Mouse (Mus musculus) cerebellum, adult 2 months (tissue): ENCODE measurements around the gene Pgf. TPM values are rescaled to one million over a fixed set of nuclear protein-coding genes. Genes with fewer than 3 reads are reported as not detected.

Source experiments
- DNase-seq, 2 experiments: peaks; one replicate each; pipeline ENCODE4 v3.0.0; 2021
- H3K27ac ChIP-seq: fragments of 200-500 bp; 2 replicates; pipeline ENCODE4 v1.5.1; 2012; ENCODE audit warnings: low read length, control low read depth, inconsistent platforms; ENCODE audit not compliant: insufficient read depth
- H3K27me3 ChIP-seq: fragments of 200-500 bp; 2 replicates; pipeline ENCODE4 v1.6.1; 2012; ENCODE audit warnings: inconsistent platforms, mild to moderate bottlenecking, low read length, moderate library complexity; ENCODE audit not compliant: control insufficient read depth, insufficient read depth
- H3K4me1 ChIP-seq: fragments of 200-500 bp; 2 replicates; pipeline ENCODE4 v1.6.1; 2011; ENCODE audit warnings: low read length; ENCODE audit not compliant: control insufficient read depth, insufficient read depth
- H3K4me3 ChIP-seq: fragments of 200-500 bp; replicated peaks from 2 replicates; pipeline ENCODE3; 2011; ENCODE audit warnings: mild to moderate bottlenecking, low read depth, low read length, control low read depth; ENCODE audit not compliant: insufficient read depth
- CTCF ChIP-seq: fragments of 200-500 bp; IDR thresholded peaks from 2 replicates; pipeline ENCODE4 v1.5.1; 2011; ENCODE audit warnings: low read depth, mild to moderate bottlenecking, control low read depth, low read length, moderate library complexity, borderline replicate concordance; ENCODE audit not compliant: insufficient read depth
- POLR2A ChIP-seq: fragments of 200-500 bp; IDR thresholded peaks from 2 replicates; pipeline ENCODE4 v1.6.1; 2011; ENCODE audit warnings: low read length, control low read depth, borderline replicate concordance; ENCODE audit not compliant: insufficient read depth
- WGBS: fragments of 180-500 bp; shearing (Covaris S2); methylation state at CpG from one replicate; pipeline ENCODE4 v1.1.7; 2018; 5-methylcytosine and 5-hydroxymethylcytosine counted together
- polyA plus RNA-seq: library from polyadenylated mRNA; depleted of rRNA; stranded (reverse); fragments of >200 nt; gene quantifications from 2 replicates; pipeline ENCODE4 v1.2.3, GENCODE M21; 2012; rRNA removed

The Pgf gene
- polyA plus RNA-seq, result 5.1 and 6.1 TPM in 2 replicates

DNA sequence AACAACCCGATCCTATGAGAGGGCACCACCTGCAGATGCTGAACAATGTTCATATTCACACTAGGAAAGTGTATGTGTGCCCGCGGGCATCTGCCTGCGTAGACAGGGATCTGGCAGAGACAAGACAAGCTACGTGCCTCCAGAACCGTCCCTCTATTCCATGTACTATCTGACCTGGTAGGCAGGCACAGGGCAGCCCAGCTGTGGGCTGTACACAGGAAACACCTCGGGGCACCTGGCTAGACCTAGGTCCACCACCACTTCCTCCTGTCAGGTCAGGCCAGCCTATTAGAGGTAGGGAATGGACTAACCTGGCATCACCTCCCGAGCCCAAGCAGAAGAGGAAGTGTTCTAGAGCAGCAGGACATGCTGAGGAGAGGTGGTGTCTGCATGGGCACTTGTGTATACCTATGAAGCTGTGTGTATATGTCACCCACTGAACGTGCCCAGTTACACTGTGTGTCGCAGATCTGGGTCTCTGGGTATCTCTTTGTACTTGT is at the start of gene Pgf:
Gene Pgf (minus strand): TSS at position 51 of the 500 bp plus-strand sequence.
- H3K4me3 ChIP-seq, result peak within 1 kb of the TSS; percentile 45
- no peak within 1 kb of the TSS for H3K27ac ChIP-seq
- H3K4me1 ChIP-seq, result peaks cover 15% of the 10 kb centered on the region
- no peaks in the 10 kb centered on the region for H3K27me3 ChIP-seq
- no peak for DNase-seq
- TF ChIP-seq CTCF (no peak), POLR2A (no peak)
- WGBS, result 61% methylated on average over 10 of the region's 10 CpGs

- H3K4me3 ChIP-seq, result no peak overlapping the region
- no peak overlapping the region for H3K27ac ChIP-seq
- DNase-seq, result no peak
- TF ChIP-seq POLR2A, result no peak
- no peaks in the 10 kb centered on the region for H3K27me3 ChIP-seq
- WGBS, result 32% methylated on average over 7 of the region's 7 CpGs
- H3K4me1 ChIP-seq, result no peaks in the 10 kb centered on the region
Observed at GRCm38 (mm10) chr12:85227227-85227626, 49.6 kb upstream of the Pgf start.

- 3% methylated on average over 12 of the region's 12 CpGs for WGBS
- Histone ChIP-seq H3K4me3 (peak overlapping the region; percentile 85), H3K4me1 (no peaks in the 10 kb centered on the region; the same call in 1 of the 2 replicates), H3K27ac (peak overlapping the region; percentile 9; the same call in 1 of the 2 replicates), H3K27me3 (no peaks in the 10 kb centered on the region)
- no peak for TF ChIP-seq POLR2A
- DNase-seq, result peak; percentile 17 to 29
Observed at GRCm38 (mm10) chr12:85219905-85220290, 42.3 kb upstream of the Pgf start.

- Histone ChIP-seq H3K4me3 (peak within 1 kb of the TSS; percentile 85), H3K27ac (peak within 1 kb of the TSS; percentile 9; the same call in 1 of the 2 replicates), H3K27me3 (no peaks in the 10 kb centered on the region), H3K4me1 (no peaks in the 10 kb centered on the region; the same call in 1 of the 2 replicates)
- peak; percentile 98 for DNase-seq
- peak; percentile 68; the same call in 1 of the 2 replicates for TF ChIP-seq POLR2A
- no peak for TF ChIP-seq CTCF
- under 1% methylated on average over 54 of the region's 54 CpGs for WGBS
Observed at GRCm38 (mm10) chr12:85219236-85219904, 41.8 kb upstream of the Pgf start, which contains the start of gene Eif2b2. Gene Eif2b2 (plus strand): TSS chr12:85219481.

DNA sequence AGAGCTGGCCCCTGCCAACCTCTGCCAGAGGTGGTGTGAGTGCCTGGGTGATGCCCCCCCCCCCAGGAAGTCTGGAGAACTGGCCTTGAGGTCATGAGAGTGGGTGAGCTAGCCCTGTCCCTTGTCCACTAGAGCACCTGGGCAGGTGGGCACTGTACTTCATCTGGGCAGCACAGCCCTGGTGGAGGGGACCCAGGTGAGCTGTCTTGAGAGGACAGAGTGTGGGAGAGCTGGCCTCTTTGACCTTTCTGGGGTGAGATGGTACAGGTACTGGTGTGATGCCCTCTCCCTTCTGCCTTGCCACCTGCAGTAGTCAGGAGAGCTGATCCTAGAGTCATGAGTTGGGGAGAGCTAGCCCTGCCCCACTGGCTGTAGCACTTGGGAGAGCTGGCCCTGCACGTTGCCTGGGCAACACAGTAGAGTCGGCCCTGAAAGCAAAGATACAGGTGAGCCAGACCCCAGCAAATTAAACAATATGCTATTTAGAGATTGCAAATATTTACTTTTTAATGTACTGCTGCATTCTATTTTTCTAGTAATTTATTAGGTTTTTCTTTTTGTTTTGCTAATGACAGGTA is 40.2 kb upstream of the Pgf start:
- Histone ChIP-seq H3K27me3 (no peaks in the 10 kb centered on the region), H3K4me3 (no peak overlapping the region), H3K27ac (no peak overlapping the region), H3K4me1 (no peaks in the 10 kb centered on the region; the same call in 1 of the 2 replicates)
- 78% methylated on average over 2 of the region's 2 CpGs for WGBS
- no peak for TF ChIP-seq CTCF
- TF ChIP-seq POLR2A, result no peak
- no peak for DNase-seq

- Histone ChIP-seq H3K4me3 (no peak overlapping the region), H3K27ac (no peak overlapping the region), H3K27me3 (no peaks in the 10 kb centered on the region), H3K4me1 (no peaks in the 10 kb centered on the region)
- no peak for DNase-seq
- WGBS, result 66% methylated on average over 5 of the region's 5 CpGs
- no peak for TF ChIP-seq POLR2A
- no peak for TF ChIP-seq CTCF
Observed at GRCm38 (mm10) chr12:85215031-85215430, 37.4 kb upstream of the Pgf start.

- 12% methylated on average over 7 of the region's 7 CpGs for WGBS
- DNase-seq, result no peak
- H3K27ac ChIP-seq, result no peak overlapping the region
- TF ChIP-seq CTCF, result no peak
- no peak for TF ChIP-seq POLR2A
- no peaks in the 10 kb centered on the region for H3K27me3 ChIP-seq
- H3K4me3 ChIP-seq, result no peak overlapping the region
- H3K4me1 ChIP-seq, result no peaks in the 10 kb centered on the region
Observed at GRCm38 (mm10) chr12:85208687-85209199, 31.2 kb upstream of the Pgf start.

DNA sequence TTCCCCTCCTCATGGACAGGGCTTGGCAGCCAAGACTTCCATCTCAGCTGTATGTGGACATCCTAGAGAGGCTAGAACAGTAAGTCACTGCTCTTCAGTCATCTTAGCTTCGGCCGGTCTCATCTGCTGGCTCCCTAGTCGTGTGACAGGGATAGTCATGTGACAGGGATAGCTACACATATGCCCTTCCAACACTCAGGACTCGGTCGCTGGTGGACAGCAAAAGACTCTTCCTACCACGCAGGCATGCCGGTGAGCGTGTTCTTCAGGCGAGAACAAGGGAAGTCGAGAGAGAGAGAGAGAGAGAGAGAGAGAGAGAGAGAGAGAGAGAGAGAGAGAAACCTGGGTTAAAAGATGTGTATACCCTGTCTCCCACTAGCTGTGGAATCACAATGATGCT is 27.8 kb upstream of the Pgf start:
- Histone ChIP-seq H3K4me3 (no peak overlapping the region), H3K27ac (no peak overlapping the region), H3K27me3 (no peaks in the 10 kb centered on the region), H3K4me1 (peaks cover 7% of the 10 kb centered on the region; the same call in 1 of the 2 replicates)
- TF ChIP-seq CTCF (no peak), POLR2A (no peak)
- no peak for DNase-seq
- 82% methylated on average over 10 of the region's 10 CpGs for WGBS
